Comparison of ENCODE assay signal across 18 mouse cellular contexts in genomic region chr5:93079596-93079995, GRCm38 (mm10). TPM values are rescaled to one million over a fixed set of nuclear protein-coding genes. Genes with fewer than 3 reads are reported as not detected.
"Had no signal": no experiment of that assay in that cellular context is flagged by ENCODE, and none has a peak within 500 bp of the region (broad histone marks: within the 10 kb centered on the region; RNA-seq: fewer than 3 reads in every experiment).

No protein-coding gene starts in this region.

- H3K9ac ChIP-seq: neural tube, embryonic 13.5 days; stomach, embryonic 15.5 days had no signal

- H3K27me3 ChIP-seq: neural tube, embryonic 13.5 days; stomach, embryonic 15.5 days had no signal

- DNase-seq: retina, postnatal 1 day; right cerebral cortex, adult 18-20 months; right cerebral cortex, postnatal 14 days; right cerebral cortex, postnatal 25 days; right cerebral cortex, postnatal 4 days; spleen, adult 18-20 months; thymus, adult 18-20 months; thymus, adult 2 months; thymus, postnatal 14 days; thymus, postnatal 25 days; thymus, postnatal 36 days; thymus, postnatal 4 days had no signal

- H3K4me3 ChIP-seq: neural tube, embryonic 13.5 days; stomach, embryonic 15.5 days had no signal

- H3K9me3 ChIP-seq: neural tube, embryonic 13.5 days; stomach, embryonic 15.5 days had no signal

- H3K4me2 ChIP-seq: neural tube, embryonic 13.5 days; stomach, embryonic 15.5 days had no signal

- H3K4me1 ChIP-seq: neural tube, embryonic 13.5 days; stomach, embryonic 15.5 days had no signal

- H3K36me3 ChIP-seq: neural tube, embryonic 13.5 days; stomach, embryonic 15.5 days had no signal

- H3K27ac ChIP-seq: neural tube, embryonic 13.5 days; stomach, embryonic 15.5 days; stomach, postnatal 0 days had no signal

RNA-seq across cellular contexts. Expression of gene Sowahb, which starts 34.8 kb away (rescaled TPM):
- polyA plus RNA-seq: neural tube, embryonic 13.5 days; neural tube, embryonic 14.5 days; spleen, adult 2 months; testis, adult 2 months had no signal
